Mouse (Mus musculus) G1E (cell line): ENCODE data around the gene Lrrn3. TPM values are rescaled to one million over a fixed set of nuclear protein-coding genes. Genes with fewer than 3 reads are reported as not detected.

Experiments
- ATAC-seq: 2 replicates; pipeline ENCODE4 v1.8.0; 2016; ENCODE audit warnings: mild to moderate bottlenecking; ENCODE audit not compliant: insufficient number of reproducible peaks, poor library complexity, low FRiP score, severe bottlenecking; ENCODE audit errors: extremely low read depth
- DNase-seq: peaks from one replicate; pipeline ENCODE4 v3.0.0; 2012; ENCODE audit warnings: low spot score
- H3K27me3 ChIP-seq: 2 replicates; pipeline ENCODE4 v1.6.1; 2012; ENCODE audit warnings: mild to moderate bottlenecking, low read length, inconsistent platforms; ENCODE audit not compliant: insufficient read depth
- H3K36me3 ChIP-seq: replicated peaks from 2 replicates; pipeline ENCODE3; 2012; ENCODE audit warnings: mild to moderate bottlenecking, inconsistent platforms
- H3K4me1 ChIP-seq: 2 replicates; pipeline ENCODE4 v1.6.1; 2012; ENCODE audit warnings: low read depth, low read length, inconsistent platforms, mixed read lengths; ENCODE audit not compliant: insufficient read depth
- H3K4me3 ChIP-seq: 2 replicates; pipeline ENCODE4 v1.5.1; 2012; ENCODE audit warnings: low read depth, mild to moderate bottlenecking, inconsistent platforms, low read length, moderate library complexity, mixed read lengths
- H3K9me3 ChIP-seq: replicated peaks from 2 replicates; pipeline ENCODE4 v1.6.1; 2012; ENCODE audit warnings: inconsistent platforms
- CTCF ChIP-seq: IDR thresholded peaks from 2 replicates; pipeline ENCODE4 v1.5.1; 2012; ENCODE audit warnings: low read depth, low read length, inconsistent platforms, mixed read lengths
- GATA1 ChIP-seq: IDR thresholded peaks from 2 replicates; pipeline ENCODE4 v1.6.1; 2012; ENCODE audit warnings: borderline replicate concordance, low read length, inconsistent platforms, mixed read lengths
- GATA2 ChIP-seq: IDR thresholded peaks from 2 replicates; pipeline ENCODE4 v1.6.1; 2012; ENCODE audit warnings: low read depth, low read length, inconsistent platforms, borderline replicate concordance
- POLR2AphosphoS5 ChIP-seq: IDR thresholded peaks from 2 replicates; pipeline ENCODE4 v1.6.1; 2012; ENCODE audit warnings: low read depth, low read length, inconsistent platforms; ENCODE audit not compliant: insufficient replicate concordance
- TAL1 ChIP-seq: conservative IDR thresholded peaks from 2 replicates; pipeline ENCODE4 v1.6.1; 2012; ENCODE audit warnings: low read depth, low read length, inconsistent platforms, mixed read lengths
- polyA plus RNA-seq: library from polyadenylated mRNA; stranded (reverse); fragments of >175 nt; gene quantifications from 2 replicates; pipeline ENCODE4 v1.2.3, GENCODE M21; 2012
- total RNA-seq, 2 experiments: library from RNA; stranded (forward) in 1 of 2; stranded (reverse) in 1 of 2; fragments of 200-1000 nt in 1 of 2; fragments of >200 nt in 1 of 2; fragmentation: Nextera tagmentation in 1 of 2; gene quantifications; 2 replicates each; pipeline ENCODE4 v1.2.3; 2014 to 2017

The Lrrn3 gene
- total and polyA plus RNA-seq, 3 experiments: 0.66 TPM; not detected in 2

DNA sequence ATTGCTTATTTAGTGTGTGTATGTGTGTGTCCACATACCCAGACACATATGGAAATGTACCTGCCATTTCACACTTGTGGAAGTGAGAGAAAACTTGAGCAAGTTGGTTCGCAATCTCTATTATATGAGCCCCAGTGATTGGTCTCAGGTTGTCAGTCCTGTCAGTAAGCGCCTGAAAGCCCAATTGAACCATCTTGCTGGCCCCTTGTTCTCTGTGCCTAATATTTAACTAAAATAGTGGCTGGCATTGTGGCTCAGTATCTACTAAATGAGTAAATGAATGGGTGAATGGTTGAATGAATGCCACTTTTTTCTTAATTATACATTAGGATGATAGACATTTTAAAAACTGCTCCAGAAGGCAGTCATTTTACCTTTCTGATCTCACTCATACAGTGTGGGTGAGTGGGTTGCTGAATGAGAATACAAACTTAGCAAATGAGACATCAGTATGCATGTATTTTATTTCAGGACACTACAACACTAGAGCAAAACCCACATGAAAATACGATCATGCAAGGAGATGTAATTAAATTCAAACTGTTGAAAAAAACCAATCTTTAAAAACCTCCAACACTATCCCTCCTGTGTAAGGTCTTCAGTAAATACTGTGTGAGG lies 17.7 kb downstream of the Lrrn3 start:
- DNase-seq: no peak
- H3K4me3 ChIP-seq: no peak overlapping the region
- TF ChIP-seq GATA2 (no peak), POLR2AphosphoS5 (no peak), CTCF (no peak), TAL1 (no peak), GATA1 (no peak)
- no peaks in the 10 kb centered on the region for H3K27me3 ChIP-seq
- H3K36me3 ChIP-seq: no peaks in the 10 kb centered on the region
- no peak for ATAC-seq
- H3K9me3 ChIP-seq: no peaks in the 10 kb centered on the region
- H3K4me1 ChIP-seq: no peaks in the 10 kb centered on the region

DNA sequence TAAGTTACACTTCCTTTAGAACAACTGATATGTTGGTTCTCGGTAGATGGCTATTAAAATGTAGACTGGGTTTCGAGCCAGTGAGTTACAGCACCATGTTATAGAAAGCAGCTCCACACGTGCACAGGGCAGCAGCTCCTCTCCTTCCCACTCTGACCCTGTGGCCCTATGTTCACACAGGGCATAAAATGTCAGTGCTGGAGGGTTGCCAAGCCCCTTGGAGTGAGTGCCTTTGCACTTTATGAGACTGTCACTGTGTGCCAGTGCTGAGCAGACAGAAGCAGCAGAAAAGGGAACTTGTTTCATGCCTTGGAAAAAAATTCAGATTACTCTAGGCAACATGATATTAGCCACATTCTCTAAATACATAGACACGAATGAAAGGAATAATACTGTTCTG lies 47.8 kb downstream of the Lrrn3 start:
- ATAC-seq: 0 out of 2 replicates have a peak, but pooled peaks have one; percentile 8

DNA sequence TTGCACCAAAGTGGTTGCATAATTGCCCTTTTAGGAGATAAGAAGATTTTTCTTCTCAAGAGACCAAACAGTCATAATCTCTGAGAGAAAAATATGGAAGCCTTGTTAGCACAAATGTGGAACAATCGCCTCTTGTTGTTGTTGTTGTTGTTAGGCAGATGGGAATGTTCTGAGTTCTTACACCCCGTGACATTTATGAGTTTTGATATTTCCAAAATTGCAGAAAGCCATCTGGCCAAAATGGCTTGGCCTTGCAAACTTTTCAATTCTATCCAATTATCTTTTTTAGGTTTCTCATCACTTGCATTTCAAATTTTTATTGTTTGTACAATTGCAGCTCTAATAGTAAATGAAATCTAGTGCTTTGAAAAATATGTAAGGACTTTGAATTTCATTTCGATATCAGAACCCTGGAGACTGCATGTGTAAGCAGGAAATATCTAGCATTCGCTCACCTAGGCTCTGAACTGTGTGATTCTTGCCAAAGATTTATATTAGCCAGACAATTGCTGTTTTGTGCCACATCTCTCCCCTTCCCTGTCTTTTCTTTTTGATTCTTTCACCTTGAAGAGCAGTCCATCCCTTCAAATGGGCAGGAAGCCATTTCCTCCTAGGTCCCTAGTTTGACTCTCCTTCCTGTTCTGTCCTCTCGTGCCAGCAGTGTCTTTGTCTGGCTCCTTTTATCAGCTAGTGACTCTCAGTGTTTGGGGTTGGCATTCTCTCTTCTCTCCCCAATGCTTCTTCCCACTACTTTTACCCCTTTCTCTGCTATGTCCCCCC lies 49.8 kb downstream of the Lrrn3 start:
- H3K9me3 ChIP-seq: no peaks in the 10 kb centered on the region; the same call in 1 of the 2 replicates
- H3K4me3 ChIP-seq: no peak overlapping the region
- TF ChIP-seq CTCF (no peak), POLR2AphosphoS5 (no peak), GATA1 (no peak), GATA2 (no peak), TAL1 (no peak)
- H3K27me3 ChIP-seq: no peaks in the 10 kb centered on the region
- H3K36me3 ChIP-seq: no peaks in the 10 kb centered on the region
- no peak for DNase-seq
- ATAC-seq: no peak
- no peaks in the 10 kb centered on the region for H3K4me1 ChIP-seq

More for the DNA sequence above, 47.8 kb downstream of the Lrrn3 start:
- Histone ChIP-seq H3K4me3 (no peak overlapping the region), H3K9me3 (no peaks in the 10 kb centered on the region; the same call in 1 of the 2 replicates), H3K27me3 (no peaks in the 10 kb centered on the region), H3K36me3 (no peaks in the 10 kb centered on the region), H3K4me1 (no peaks in the 10 kb centered on the region)
- TF ChIP-seq GATA2 (no peak), CTCF (no peak), TAL1 (no peak), GATA1 (no peak), POLR2AphosphoS5 (no peak)
- no peak for DNase-seq

DNA sequence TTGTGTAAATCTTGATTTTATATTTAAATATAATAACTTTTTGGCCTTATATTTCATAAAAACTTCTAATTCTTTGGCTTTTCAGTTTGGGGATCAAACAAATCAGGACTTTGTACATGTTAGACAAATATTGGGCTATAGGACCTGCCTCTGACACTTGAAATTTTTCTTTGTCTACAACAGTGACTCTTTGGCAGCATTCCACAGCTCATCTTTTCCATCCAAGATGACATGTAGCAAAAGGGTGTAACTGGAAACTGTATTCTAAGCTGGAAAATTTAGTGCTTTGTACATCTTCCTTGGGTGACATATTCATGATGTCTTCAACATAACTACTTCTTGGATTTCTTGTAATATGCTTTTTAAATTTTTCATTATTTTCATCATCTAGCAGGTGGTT lies 57.4 kb downstream of the Lrrn3 start:
- TF ChIP-seq CTCF: no peak
- TF ChIP-seq GATA1: no peak
- no peak for TF ChIP-seq GATA2
- TF ChIP-seq POLR2AphosphoS5: no peak
- no peak for TF ChIP-seq TAL1
- H3K4me1 ChIP-seq: no peaks in the 10 kb centered on the region
- no peak for ATAC-seq

DNA sequence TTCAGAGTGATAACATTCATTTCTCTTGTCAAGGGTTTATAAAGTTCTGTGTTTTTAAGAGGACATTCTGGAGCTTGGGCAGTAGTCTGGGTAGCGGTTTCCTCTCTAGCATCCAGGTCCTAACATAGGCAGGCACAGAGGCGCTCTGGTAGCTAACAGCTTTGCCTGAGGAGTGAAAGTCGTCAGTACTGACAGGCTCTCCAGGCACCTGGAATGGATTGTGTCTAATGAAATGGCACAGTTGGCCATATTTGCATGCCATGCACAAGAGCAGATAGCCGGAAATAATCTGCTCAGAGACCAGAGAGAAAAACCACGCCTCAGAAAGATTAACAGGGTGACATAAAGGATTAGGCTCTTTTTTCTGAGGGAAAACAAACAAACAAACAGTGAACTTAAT lies 58.8 kb downstream of the Lrrn3 start:
- no peaks in the 10 kb centered on the region for H3K4me1 ChIP-seq
- H3K4me3 ChIP-seq: no peak overlapping the region
- TF ChIP-seq GATA2: no peak
- TF ChIP-seq GATA1: no peak
- no peak for TF ChIP-seq TAL1
- TF ChIP-seq CTCF: no peak
- TF ChIP-seq POLR2AphosphoS5: no peak
- H3K27me3 ChIP-seq: no peaks in the 10 kb centered on the region
- H3K9me3 ChIP-seq: no peaks in the 10 kb centered on the region
- ATAC-seq: no peak
- H3K36me3 ChIP-seq: no peaks in the 10 kb centered on the region
- no peak for DNase-seq

More for the DNA sequence above, 57.4 kb downstream of the Lrrn3 start:
- DNase-seq: no peak
- no peaks in the 10 kb centered on the region for H3K36me3 ChIP-seq
- H3K9me3 ChIP-seq: no peaks in the 10 kb centered on the region
- no peaks in the 10 kb centered on the region for H3K27me3 ChIP-seq
- no peak overlapping the region for H3K4me3 ChIP-seq

DNA sequence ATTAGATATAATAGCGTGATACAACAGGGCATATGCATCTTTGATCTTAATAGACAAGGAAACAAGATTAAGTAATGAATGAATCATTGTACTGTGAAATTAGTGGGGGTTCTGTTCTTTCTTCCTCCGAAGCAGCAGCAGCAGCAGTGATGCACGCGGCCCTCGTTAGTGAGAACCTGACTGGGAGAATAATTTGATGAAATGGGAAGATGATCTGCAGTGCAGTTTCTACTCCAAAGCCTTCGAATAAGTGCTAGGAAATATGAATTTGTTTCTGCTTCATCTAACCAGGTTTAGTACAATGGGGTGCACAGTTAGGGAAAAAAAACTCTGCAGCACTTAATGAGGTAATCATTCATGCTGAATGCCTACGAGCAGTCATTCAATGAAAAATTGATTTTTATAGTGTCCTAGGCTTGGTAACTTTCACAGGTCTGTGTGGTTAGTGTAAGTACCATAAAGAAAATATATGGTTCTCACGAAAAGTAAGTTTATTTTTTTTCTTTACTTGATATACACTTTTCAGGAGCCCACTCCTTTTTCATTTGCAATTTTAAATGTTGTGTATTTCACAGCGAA lies 61.0 kb downstream of the Lrrn3 start:
- no peaks in the 10 kb centered on the region for H3K27me3 ChIP-seq
- no peak for ATAC-seq
- H3K9me3 ChIP-seq: 0 out of 2 replicates have a peak, but pooled peaks cover 4% of the 10 kb centered on the region
- no peaks in the 10 kb centered on the region for H3K36me3 ChIP-seq
- H3K4me1 ChIP-seq: no peaks in the 10 kb centered on the region
- DNase-seq: no peak
- no peak overlapping the region for H3K4me3 ChIP-seq
- no peak for TF ChIP-seq TAL1
- TF ChIP-seq POLR2AphosphoS5: no peak
- TF ChIP-seq GATA1: no peak
- TF ChIP-seq CTCF: no peak
- no peak for TF ChIP-seq GATA2
